Mouse (Mus musculus) layer of hippocampus, adult 9-11 months (tissue): ENCODE results near the gene Acot11.
"Not testable (repeated sequence)": the region's sequence is repeated elsewhere in the genome, so short reads cannot be mapped to it uniquely, and the experiment has no call there.

ENCODE experiments used
- DNase-seq: peaks from one replicate; pipeline ENCODE4 v3.0.0; 2022

Gene Acot11

GRCm38 (mm10) chr4:106807287-106807686 lies 2.5 kb upstream of the Acot11 start:
- DNase-seq: no peak

- DNase-seq: no peak
Measured at GRCm38 (mm10) chr4:106805890-106806289, 1.1 kb upstream of the Acot11 start.

GRCm38 (mm10) chr4:106804201-106804909 lies 443 bp downstream of the Acot11 start:
- DNase-seq: no peak

GRCm38 (mm10) chr4:106803781-106804180 lies 1.0 kb downstream of the Acot11 start:
- DNase-seq: no peak

- peak; percentile 81 for DNase-seq
Measured at GRCm38 (mm10) chr4:106799772-106800336, 4.9 kb downstream of the Acot11 start.

- DNase-seq: no peak
Measured at GRCm38 (mm10) chr4:106798908-106799546, 5.8 kb downstream of the Acot11 start.

GRCm38 (mm10) chr4:106795289-106795688 lies 9.5 kb downstream of the Acot11 start:
- no peak for DNase-seq

GRCm38 (mm10) chr4:106794247-106794646 lies 10.6 kb downstream of the Acot11 start:
- DNase-seq: no peak

- DNase-seq: not testable (repeated sequence)
Measured at GRCm38 (mm10) chr4:106793826-106794225, 11.0 kb downstream of the Acot11 start.

- no peak for DNase-seq
Measured at GRCm38 (mm10) chr4:106792276-106792675, 12.5 kb downstream of the Acot11 start.

GRCm38 (mm10) chr4:106790938-106791337 lies 13.9 kb downstream of the Acot11 start:
- DNase-seq: no peak

- not testable (repeated sequence) for DNase-seq
Measured at GRCm38 (mm10) chr4:106790218-106790617, 14.6 kb downstream of the Acot11 start.

- DNase-seq: peak; percentile 52
Measured at GRCm38 (mm10) chr4:106789705-106790104, 15.1 kb downstream of the Acot11 start.

- DNase-seq: no peak
Measured at GRCm38 (mm10) chr4:106788627-106789026, 16.2 kb downstream of the Acot11 start.

GRCm38 (mm10) chr4:106787830-106788229 lies 17.0 kb downstream of the Acot11 start:
- DNase-seq: no peak

- peak; percentile 87 for DNase-seq
Measured at GRCm38 (mm10) chr4:106785753-106786540, 18.9 kb downstream of the Acot11 start.

- no peak for DNase-seq
Measured at GRCm38 (mm10) chr4:106785345-106785744, 19.5 kb downstream of the Acot11 start.

- DNase-seq: no peak
Measured at GRCm38 (mm10) chr4:106784806-106785205, 20.0 kb downstream of the Acot11 start.

GRCm38 (mm10) chr4:106783137-106783536 lies 21.7 kb downstream of the Acot11 start:
- no peak for DNase-seq

- peak; percentile 72 for DNase-seq
Measured at GRCm38 (mm10) chr4:106780045-106780444, 24.8 kb downstream of the Acot11 start.

GRCm38 (mm10) chr4:106778116-106778788 lies 26.5 kb downstream of the Acot11 start:
- DNase-seq: peak; percentile 91

- DNase-seq: peak; percentile 90
Measured at GRCm38 (mm10) chr4:106776998-106777397, 27.8 kb downstream of the Acot11 start.

- DNase-seq: not testable (repeated sequence)
Measured at GRCm38 (mm10) chr4:106775767-106776166, 29.0 kb downstream of the Acot11 start.
